Mouse (Mus musculus): ENCODE results near the gene Ascc2. TPM values are rescaled to one million over a fixed set of nuclear protein-coding genes. Genes with fewer than 3 reads are reported as not detected.

Gene Ascc2
- polyA plus RNA-seq, 1 experiment: 18.0 TPM

- WGBS: 66% methylated on average over 9 of the region's 9 CpGs
- Histone ChIP-seq H3K27me3 (replicated peaks; ENCODE audit: control insufficient read depth, insufficient read depth, low read length) (no peaks in the 10 kb centered on the region), H3K27ac (ENCODE audit: insufficient read depth, low read depth, low read length) (no peak overlapping the region), H3K36me3 (ENCODE audit: control insufficient read depth, insufficient read depth, low read length) (peaks cover 2% of the 10 kb centered on the region; the same call in 1 of the 2 replicates), H3K4me3 (ENCODE audit: insufficient read depth, low read depth, low read length) (no peak overlapping the region), H3K4me1 (ENCODE audit: control insufficient read depth, insufficient read depth, low read length) (no peaks in the 10 kb centered on the region)
- TF ChIP-seq CTCF (conservative IDR thresholded peaks at IDR 0.05; ENCODE audit: insufficient read depth, insufficient read length, low read depth, low read length) (no peak), POLR2A (IDR thresholded peaks at IDR 0.05; ENCODE audit: low read depth, low read length) (no peak)
- DNase-seq: no peak
Observed at GRCm38 (mm10) chr11:4646409-4646808, 8.9 kb downstream of the Ascc2 start.

DNA sequence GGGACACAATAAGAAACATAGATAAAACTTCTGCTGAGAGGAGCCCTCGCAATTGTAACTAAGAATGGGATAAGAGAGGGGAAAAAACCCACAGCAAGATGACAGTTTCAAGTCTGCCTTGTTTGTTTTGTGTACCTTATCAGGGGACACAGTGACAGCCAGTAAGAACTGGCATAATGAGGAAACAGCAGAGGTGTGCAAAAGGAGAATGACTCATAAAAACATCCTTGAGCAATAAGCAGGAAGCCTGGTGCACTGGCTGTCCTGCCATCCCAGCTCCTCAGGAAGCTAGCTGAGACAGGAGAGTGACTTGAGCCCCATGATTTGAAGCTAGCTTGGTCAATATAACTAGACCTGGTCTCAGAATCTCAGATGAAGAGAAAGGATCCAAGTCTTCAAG lies 22.3 kb downstream of the Ascc2 start:
- Histone ChIP-seq H3K27me3 (replicated peaks; ENCODE audit: control insufficient read depth, insufficient read depth, low read length) (no peaks in the 10 kb centered on the region), H3K27ac (ENCODE audit: insufficient read depth, low read depth, low read length) (no peak overlapping the region), H3K4me1 (ENCODE audit: control insufficient read depth, insufficient read depth, low read length) (no peaks in the 10 kb centered on the region), H3K4me3 (ENCODE audit: insufficient read depth, low read depth, low read length) (no peak overlapping the region), H3K36me3 (ENCODE audit: control insufficient read depth, insufficient read depth, low read length) (no peaks in the 10 kb centered on the region; the same call in none of the 2 replicates)
- WGBS: 94% methylated on average over 1 of the region's 1 CpGs
- DNase-seq: no peak
- TF ChIP-seq CTCF (conservative IDR thresholded peaks at IDR 0.05; ENCODE audit: insufficient read depth, insufficient read length, low read depth, low read length) (no peak), POLR2A (IDR thresholded peaks at IDR 0.05; ENCODE audit: low read depth, low read length) (no peak)

GRCm38 (mm10) chr11:4660309-4661025 lies 22.9 kb downstream of the Ascc2 start:
- WGBS: 63% methylated on average over 7 of the region's 7 CpGs
- DNase-seq: no peak
- no peak overlapping the region for H3K27ac ChIP-seq (ENCODE audit: insufficient read depth, low read depth, low read length)
- no peaks in the 10 kb centered on the region; the same call in none of the 2 replicates for H3K36me3 ChIP-seq (ENCODE audit: control insufficient read depth, insufficient read depth, low read length)
- no peak overlapping the region for H3K4me3 ChIP-seq (ENCODE audit: insufficient read depth, low read depth, low read length)
- H3K27me3 ChIP-seq (replicated peaks; ENCODE audit: control insufficient read depth, insufficient read depth, low read length): no peaks in the 10 kb centered on the region
- no peak for TF ChIP-seq POLR2A (IDR thresholded peaks at IDR 0.05; ENCODE audit: low read depth, low read length)
- no peak for TF ChIP-seq CTCF (conservative IDR thresholded peaks at IDR 0.05; ENCODE audit: insufficient read depth, insufficient read length, low read depth, low read length)
- no peaks in the 10 kb centered on the region for H3K4me1 ChIP-seq (ENCODE audit: control insufficient read depth, insufficient read depth, low read length)

DNA sequence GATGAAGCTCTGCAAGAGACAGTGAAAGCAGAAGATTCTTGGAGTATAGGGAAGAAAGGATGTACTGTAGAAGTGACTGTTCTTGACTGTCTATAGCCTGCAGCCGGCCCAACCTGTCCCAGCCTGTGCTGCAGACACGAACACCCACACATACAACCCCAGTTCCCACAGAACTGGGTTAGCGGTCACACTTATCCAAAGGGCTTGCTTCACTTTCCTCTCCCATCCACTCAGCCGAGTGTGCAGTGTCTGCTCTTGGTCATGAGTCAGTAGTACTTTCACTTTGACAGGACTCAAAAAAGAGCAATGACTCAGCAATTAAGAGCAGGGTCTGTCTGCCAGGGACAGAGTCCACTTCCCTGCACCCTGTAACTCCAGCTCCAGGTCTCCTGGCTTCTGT lies 23.8 kb downstream of the Ascc2 start:
- no peaks in the 10 kb centered on the region; the same call in none of the 2 replicates for H3K36me3 ChIP-seq (ENCODE audit: control insufficient read depth, insufficient read depth, low read length)
- TF ChIP-seq POLR2A (IDR thresholded peaks at IDR 0.05; ENCODE audit: low read depth, low read length): no peak
- no peak for TF ChIP-seq CTCF (conservative IDR thresholded peaks at IDR 0.05; ENCODE audit: insufficient read depth, insufficient read length, low read depth, low read length)
- no peaks in the 10 kb centered on the region for H3K27me3 ChIP-seq (replicated peaks; ENCODE audit: control insufficient read depth, insufficient read depth, low read length)
- peak; percentile 60 for DNase-seq
- H3K4me3 ChIP-seq (ENCODE audit: insufficient read depth, low read depth, low read length): no peak overlapping the region
- WGBS: 61% methylated on average over 4 of the region's 4 CpGs
- H3K4me1 ChIP-seq (ENCODE audit: control insufficient read depth, insufficient read depth, low read length): no peaks in the 10 kb centered on the region
- H3K27ac ChIP-seq (ENCODE audit: insufficient read depth, low read depth, low read length): no peak overlapping the region

GRCm38 (mm10) chr11:4661871-4662495 lies 24.4 kb downstream of the Ascc2 start:
- no peak overlapping the region for H3K27ac ChIP-seq (ENCODE audit: insufficient read depth, low read depth, low read length)
- TF ChIP-seq CTCF (conservative IDR thresholded peaks at IDR 0.05; ENCODE audit: insufficient read depth, insufficient read length, low read depth, low read length): no peak
- no peak for TF ChIP-seq POLR2A (IDR thresholded peaks at IDR 0.05; ENCODE audit: low read depth, low read length)
- WGBS: 82% methylated on average over 10 of the region's 10 CpGs
- H3K4me1 ChIP-seq (ENCODE audit: control insufficient read depth, insufficient read depth, low read length): no peaks in the 10 kb centered on the region
- no peak overlapping the region for H3K4me3 ChIP-seq (ENCODE audit: insufficient read depth, low read depth, low read length)
- no peak for DNase-seq
- no peaks in the 10 kb centered on the region; the same call in none of the 2 replicates for H3K36me3 ChIP-seq (ENCODE audit: control insufficient read depth, insufficient read depth, low read length)
- no peaks in the 10 kb centered on the region for H3K27me3 ChIP-seq (replicated peaks; ENCODE audit: control insufficient read depth, insufficient read depth, low read length)

- TF ChIP-seq POLR2A (IDR thresholded peaks at IDR 0.05; ENCODE audit: low read depth, low read length) (no peak), CTCF (conservative IDR thresholded peaks at IDR 0.05; ENCODE audit: insufficient read depth, insufficient read length, low read depth, low read length) (no peak)
- Histone ChIP-seq H3K4me3 (ENCODE audit: insufficient read depth, low read depth, low read length) (no peak overlapping the region), H3K4me1 (ENCODE audit: control insufficient read depth, insufficient read depth, low read length) (no peaks in the 10 kb centered on the region), H3K36me3 (ENCODE audit: control insufficient read depth, insufficient read depth, low read length) (no peaks in the 10 kb centered on the region; the same call in none of the 2 replicates), H3K27me3 (replicated peaks; ENCODE audit: control insufficient read depth, insufficient read depth, low read length) (no peaks in the 10 kb centered on the region), H3K27ac (ENCODE audit: insufficient read depth, low read depth, low read length) (no peak overlapping the region)
- DNase-seq: no peak
- 91% methylated on average over 11 of the region's 11 CpGs for WGBS
Observed at GRCm38 (mm10) chr11:4662496-4662878, 24.9 kb downstream of the Ascc2 start.

DNA sequence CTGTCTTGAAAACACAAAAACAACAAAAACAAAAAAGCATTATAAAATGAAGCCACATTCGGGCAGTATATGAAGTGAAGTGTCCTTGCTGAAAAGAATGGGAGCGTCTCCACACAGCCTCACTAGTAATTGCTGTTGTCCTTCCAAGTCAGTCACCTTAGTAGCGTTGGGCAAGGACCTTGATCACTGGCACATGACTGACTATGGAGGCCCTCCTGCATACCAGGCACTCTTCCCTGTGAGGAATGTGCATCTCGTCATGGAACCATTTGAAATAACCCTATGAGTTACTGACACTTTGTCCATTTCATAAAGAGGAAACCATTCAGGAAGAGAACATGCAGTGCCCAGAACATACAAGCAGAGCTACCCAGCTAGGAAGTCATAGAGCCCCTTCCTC lies 34.2 kb downstream of the Ascc2 start:
- WGBS: 72% methylated on average over 4 of the region's 4 CpGs
- no peaks in the 10 kb centered on the region for H3K36me3 ChIP-seq (ENCODE audit: control insufficient read depth, insufficient read depth, low read length)
- H3K27me3 ChIP-seq (replicated peaks; ENCODE audit: control insufficient read depth, insufficient read depth, low read length): no peaks in the 10 kb centered on the region
- H3K27ac ChIP-seq (ENCODE audit: insufficient read depth, low read depth, low read length): no peak overlapping the region
- TF ChIP-seq POLR2A (IDR thresholded peaks at IDR 0.05; ENCODE audit: low read depth, low read length) (no peak), CTCF (conservative IDR thresholded peaks at IDR 0.05; ENCODE audit: insufficient read depth, insufficient read length, low read depth, low read length) (no peak)
- no peak overlapping the region for H3K4me3 ChIP-seq (ENCODE audit: insufficient read depth, low read depth, low read length)
- H3K4me1 ChIP-seq (ENCODE audit: control insufficient read depth, insufficient read depth, low read length): no peaks in the 10 kb centered on the region
- DNase-seq: no peak
